Mouse (Mus musculus) myocyte (in vitro differentiated cells): ENCODE data around the gene Il15ra. TPM values are rescaled to one million over a fixed set of nuclear protein-coding genes. Genes with fewer than 3 reads are reported as not detected.

Source experiments
- H3K27me3 ChIP-seq: one replicate; pipeline ENCODE4 v1.6.1; 2011; ENCODE audit not compliant: control insufficient read depth, insufficient read depth, insufficient read length
- H3K36me3 ChIP-seq: one replicate; pipeline ENCODE4 v1.6.1; 2011; ENCODE audit not compliant: control insufficient read depth, insufficient read depth
- H3K4me2 ChIP-seq: one replicate; pipeline ENCODE4 v1.6.1; 2011; ENCODE audit warnings: low read depth, control low read depth
- H3K4me3 ChIP-seq: one replicate; pipeline ENCODE4 v1.5.1; 2011; ENCODE audit warnings: mild to moderate bottlenecking, control low read depth, moderate library complexity
- H3K79me2 ChIP-seq: one replicate; pipeline ENCODE4 v1.6.1; 2011; ENCODE audit not compliant: control insufficient read depth, insufficient read depth
- H3ac ChIP-seq: one replicate; pipeline ENCODE4 v1.6.1; 2011; ENCODE audit not compliant: control insufficient read depth, insufficient read length
- CEBPB ChIP-seq: IDR thresholded peaks from 2 replicates; pipeline ENCODE4 v1.6.1; 2011; ENCODE audit warnings: mild to moderate bottlenecking, moderate library complexity; ENCODE audit not compliant: poor library complexity, insufficient read depth, severe bottlenecking
- E2F4 ChIP-seq: IDR thresholded peaks from one replicate; pipeline ENCODE4 v1.6.1; 2011; ENCODE audit warnings: mild to moderate bottlenecking, control low read depth, moderate library complexity; ENCODE audit not compliant: insufficient read depth
- MAX ChIP-seq: IDR thresholded peaks from one replicate; pipeline ENCODE4 v1.6.1; 2011; ENCODE audit warnings: low read depth, mild to moderate bottlenecking, control low read depth
- MYOD1 ChIP-seq, 3 experiments: IDR thresholded peaks; one replicate each; pipeline ENCODE4 v1.6.1; 2011; ENCODE audit warnings: control low read depth in 2 of 3, low read depth in 2 of 3, mild to moderate bottlenecking in 2 of 3, moderate library complexity in 1 of 3; ENCODE audit not compliant: insufficient read length in 2 of 3, control insufficient read depth in 1 of 3
- MYOG ChIP-seq, 3 experiments: IDR thresholded peaks; one replicate each; pipeline ENCODE4 v1.6.1; 2011; ENCODE audit warnings: control low read depth in 2 of 3, low read depth in 2 of 3, mild to moderate bottlenecking in 2 of 3; ENCODE audit not compliant: insufficient read length in 2 of 3, control insufficient read depth in 1 of 3, insufficient read depth in 1 of 3
- POLR2A ChIP-seq: IDR thresholded peaks from one replicate; pipeline ENCODE4 v1.6.1; 2011; ENCODE audit warnings: low read depth, mild to moderate bottlenecking, control low read depth, moderate library complexity; ENCODE audit not compliant: insufficient read length
- POLR2AphosphoS2 ChIP-seq: IDR thresholded peaks from one replicate; pipeline ENCODE4 v1.6.1; 2011; ENCODE audit warnings: low read depth, control low read depth; ENCODE audit not compliant: insufficient read length
- REST ChIP-seq: IDR thresholded peaks from one replicate; pipeline ENCODE4 v1.6.1; 2011; ENCODE audit warnings: mild to moderate bottlenecking, control low read depth, moderate library complexity; ENCODE audit not compliant: insufficient read depth, insufficient read length
- SRF ChIP-seq: IDR thresholded peaks from one replicate; pipeline ENCODE4 v1.6.1; 2011; ENCODE audit warnings: low read depth; ENCODE audit not compliant: control insufficient read depth, insufficient read length
- TCF12 ChIP-seq: IDR thresholded peaks from one replicate; pipeline ENCODE4 v1.6.1; 2011; ENCODE audit warnings: mild to moderate bottlenecking, control low read depth; ENCODE audit not compliant: poor library complexity, insufficient read depth, severe bottlenecking
- TCF3 ChIP-seq: IDR thresholded peaks from one replicate; pipeline ENCODE4 v1.6.1; 2011; ENCODE audit warnings: low read depth, control low read depth; ENCODE audit not compliant: insufficient read length
- USF1 ChIP-seq: IDR thresholded peaks from one replicate; pipeline ENCODE4 v1.6.1; 2011; ENCODE audit warnings: low read depth, mild to moderate bottlenecking, control low read depth, moderate library complexity
- polyA plus RNA-seq: library from polyadenylated mRNA; unstranded; fragments of >200 nt; fragmentation: generic; extraction: Trizol; gene quantifications from one replicate; pipeline ENCODE4 v1.2.1, GENCODE M21; 2012; ENCODE audit warnings: missing spikeins

The Il15ra gene
- polyA plus RNA-seq, 1 experiment, result 0.22 TPM

DNA sequence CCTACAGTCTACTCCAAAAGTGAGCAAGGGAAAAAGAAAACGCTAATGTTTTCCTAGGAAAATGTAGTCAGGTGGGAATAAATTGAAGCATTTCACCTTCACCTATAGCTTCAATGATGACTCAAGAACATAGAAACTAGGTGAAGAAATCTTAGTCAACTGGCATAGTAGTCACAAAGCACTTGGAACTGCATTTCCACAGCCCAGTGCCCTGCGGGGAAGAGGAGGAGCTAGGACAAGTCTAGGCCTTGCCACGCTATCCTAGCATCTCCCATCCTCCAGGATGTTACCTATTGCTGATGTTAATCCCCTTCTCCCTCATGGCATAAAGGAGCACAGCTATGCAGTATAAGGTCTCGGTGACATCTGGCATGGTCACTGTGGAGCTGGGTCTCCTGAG, 57.5 kb downstream of the Il15ra start:
- no peak overlapping the region for H3K4me3 ChIP-seq
- peaks cover 51% of the 10 kb centered on the region for H3K36me3 ChIP-seq
- no peak overlapping the region for H3K4me2 ChIP-seq
- TF ChIP-seq SRF, result no peak
- no peak for TF ChIP-seq TCF3
- TF ChIP-seq TCF12, result no peak
- TF ChIP-seq USF1, result no peak
- no peak for TF ChIP-seq CEBPB
- TF ChIP-seq E2F4, result no peak
- TF ChIP-seq MYOG (IDR thresholded peaks at IDR 0.05; ENCODE audit: control insufficient read depth in 1 of 3, insufficient read depth in 1 of 3, insufficient read length in 2 of 3, low read depth in 2 of 3), result no peak
- TF ChIP-seq POLR2AphosphoS2, result no peak
- no peak for TF ChIP-seq MYOD1 (IDR thresholded peaks at IDR 0.05; ENCODE audit: control insufficient read depth in 1 of 3, insufficient read length in 2 of 3, low read depth in 2 of 3)
- TF ChIP-seq MAX, result no peak
- no peak for TF ChIP-seq REST
- TF ChIP-seq POLR2A, result no peak
- H3K79me2 ChIP-seq, result no peaks in the 10 kb centered on the region
- H3K27me3 ChIP-seq, result no peaks in the 10 kb centered on the region
- no peak overlapping the region for H3ac ChIP-seq

GRCm38 (mm10) chr2:11765694-11766093, 60.6 kb downstream of the Il15ra start:
- Histone ChIP-seq H3K4me2 (no peak overlapping the region), H3K36me3 (peaks cover 34% of the 10 kb centered on the region), H3ac (no peak overlapping the region), H3K79me2 (peaks cover 3% of the 10 kb centered on the region), H3K4me3 (no peak overlapping the region), H3K27me3 (no peaks in the 10 kb centered on the region)
- TF ChIP-seq TCF12 (no peak), POLR2AphosphoS2 (no peak), MAX (no peak), SRF (no peak), MYOD1 (IDR thresholded peaks at IDR 0.05; ENCODE audit: control insufficient read depth in 1 of 3, insufficient read length in 2 of 3, low read depth in 2 of 3) (no peak), POLR2A (no peak), CEBPB (no peak), TCF3 (no peak), MYOG (IDR thresholded peaks at IDR 0.05; ENCODE audit: control insufficient read depth in 1 of 3, insufficient read depth in 1 of 3, insufficient read length in 2 of 3, low read depth in 2 of 3) (no peak), REST (no peak), USF1 (no peak), E2F4 (no peak)

GRCm38 (mm10) chr2:11766485-11767160, 61.5 kb downstream of the Il15ra start:
- Histone ChIP-seq H3K79me2 (peaks cover 9% of the 10 kb centered on the region), H3K4me2 (no peak overlapping the region), H3K4me3 (no peak overlapping the region), H3K27me3 (no peaks in the 10 kb centered on the region), H3ac (no peak overlapping the region), H3K36me3 (peaks cover 33% of the 10 kb centered on the region)
- TF ChIP-seq TCF3 (no peak), MAX (no peak), E2F4 (no peak), REST (no peak), POLR2AphosphoS2 (no peak)

DNA sequence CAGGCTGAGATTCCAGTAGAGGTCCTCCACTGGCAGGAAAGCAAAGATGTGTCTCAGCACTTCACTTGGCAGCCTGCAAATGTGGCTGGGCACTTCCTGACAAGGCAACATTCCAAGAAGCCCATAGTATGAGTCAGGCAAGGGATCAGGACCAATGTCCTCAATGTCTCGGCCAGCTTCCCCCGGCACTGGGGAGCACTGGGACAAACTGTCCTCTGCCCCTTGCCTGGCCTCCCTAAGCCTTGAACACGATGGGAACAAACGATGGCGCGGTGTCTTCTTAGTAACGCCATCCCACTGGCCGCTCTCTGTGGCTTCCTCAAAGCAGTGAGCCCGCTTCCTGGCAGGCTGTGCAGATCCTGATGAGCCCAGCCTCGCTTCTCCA, 62.1 kb downstream of the Il15ra start:
- no peak for TF ChIP-seq CEBPB
- no peak for TF ChIP-seq TCF12
- no peak for TF ChIP-seq SRF
- no peak for TF ChIP-seq MAX
- no peak for TF ChIP-seq POLR2AphosphoS2
- no peak for TF ChIP-seq MYOD1 (IDR thresholded peaks at IDR 0.05; ENCODE audit: control insufficient read depth in 1 of 3, insufficient read length in 2 of 3, low read depth in 2 of 3)
- TF ChIP-seq TCF3, result no peak
- TF ChIP-seq POLR2A, result no peak
- no peak for TF ChIP-seq USF1
- TF ChIP-seq REST, result no peak
- no peak for TF ChIP-seq E2F4
- no peak for TF ChIP-seq MYOG (IDR thresholded peaks at IDR 0.05; ENCODE audit: control insufficient read depth in 1 of 3, insufficient read depth in 1 of 3, insufficient read length in 2 of 3, low read depth in 2 of 3)
- no peaks in the 10 kb centered on the region for H3K27me3 ChIP-seq
- H3ac ChIP-seq, result no peak overlapping the region
- no peak overlapping the region for H3K4me3 ChIP-seq
- no peak overlapping the region for H3K4me2 ChIP-seq
- H3K79me2 ChIP-seq, result peaks cover 14% of the 10 kb centered on the region
- peaks cover 28% of the 10 kb centered on the region for H3K36me3 ChIP-seq

DNA sequence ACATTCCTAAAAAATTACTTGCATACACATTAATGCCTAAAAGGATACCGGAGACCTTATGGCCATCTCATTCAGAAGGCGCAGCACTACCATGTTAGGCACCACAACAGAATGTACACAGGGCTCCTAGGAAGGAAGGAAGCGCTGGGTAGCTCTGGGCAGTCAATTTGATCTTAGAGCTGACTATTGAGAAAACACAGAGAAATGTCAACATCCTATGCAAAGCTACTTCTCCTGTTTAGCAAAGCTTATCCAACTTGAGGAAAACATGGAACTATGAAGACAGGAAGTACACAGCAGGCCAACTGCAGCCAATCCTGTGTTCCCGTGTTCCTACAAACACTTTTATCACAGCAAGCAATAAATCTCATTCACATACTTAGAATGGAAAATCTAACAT, 66.6 kb downstream of the Il15ra start:
- Histone ChIP-seq H3K27me3 (no peaks in the 10 kb centered on the region), H3K4me2 (no peak overlapping the region), H3ac (no peak overlapping the region), H3K36me3 (peaks cover 5% of the 10 kb centered on the region), H3K4me3 (no peak overlapping the region), H3K79me2 (peaks cover 37% of the 10 kb centered on the region)
- TF ChIP-seq MYOD1 (IDR thresholded peaks at IDR 0.05; ENCODE audit: control insufficient read depth in 1 of 3, insufficient read length in 2 of 3, low read depth in 2 of 3), result no peak
- TF ChIP-seq POLR2AphosphoS2, result no peak
- TF ChIP-seq MYOG (IDR thresholded peaks at IDR 0.05; ENCODE audit: control insufficient read depth in 1 of 3, insufficient read depth in 1 of 3, insufficient read length in 2 of 3, low read depth in 2 of 3), result no peak
- TF ChIP-seq TCF12, result no peak
- TF ChIP-seq MAX, result no peak
